Mouse (Mus musculus) forebrain, embryonic 11.5 days (tissue): ENCODE data around the gene Zfp777. TPM values are rescaled to one million over a fixed set of nuclear protein-coding genes. Genes with fewer than 3 reads are reported as not detected.

Experiments
- ATAC-seq: fragments of 200-750 bp; cut with Nextera tagmentation; replicated peaks from 2 replicates; pipeline ENCODE4 v1.8.0; 2017; ENCODE audit warnings: moderate TSS enrichment; ENCODE audit not compliant: low FRiP score
- DNase-seq: peaks from one replicate; pipeline ENCODE4 v3.0.0-alpha.2; 2017; ENCODE audit warnings: low spot score
- H3K27ac ChIP-seq: fragments of 300-500 bp; sonication (generic); 2 replicates; pipeline ENCODE4 v1.5.1; 2014; ENCODE audit warnings: low read depth, low read length
- H3K27me3 ChIP-seq: fragments of 300-500 bp; sonication (generic); 2 replicates; pipeline ENCODE4 v1.6.1; 2014; ENCODE audit warnings: mild to moderate bottlenecking, low read length, mixed read lengths; ENCODE audit not compliant: control insufficient read depth, insufficient read depth
- H3K36me3 ChIP-seq: fragments of 300-500 bp; sonication (generic); 2 replicates; pipeline ENCODE4 v1.6.1; 2014; ENCODE audit warnings: mild to moderate bottlenecking, low read length, moderate library complexity, mixed read lengths; ENCODE audit not compliant: control insufficient read depth, insufficient read depth
- H3K4me1 ChIP-seq: fragments of 300-500 bp; sonication (generic); replicated peaks from 2 replicates; pipeline ENCODE4 v1.6.1; 2014; ENCODE audit warnings: low read length, mixed read lengths; ENCODE audit not compliant: control insufficient read depth, insufficient read depth
- H3K4me2 ChIP-seq: fragments of 300-500 bp; sonication (generic); 2 replicates; pipeline ENCODE4 v1.6.1; 2014; ENCODE audit warnings: low read depth, mild to moderate bottlenecking, low read length, moderate library complexity, mixed read lengths; ENCODE audit not compliant: severe bottlenecking
- H3K4me3 ChIP-seq: fragments of 300-500 bp; sonication (generic); 2 replicates; pipeline ENCODE4 v1.5.1; 2014; ENCODE audit warnings: low read depth, low read length
- H3K9ac ChIP-seq: fragments of 300-500 bp; sonication (generic); 2 replicates; pipeline ENCODE4 v1.6.1; 2014; ENCODE audit warnings: low read length
- H3K9me3 ChIP-seq: fragments of 300-500 bp; sonication (generic); 2 replicates; pipeline ENCODE4 v1.6.1; 2016; ENCODE audit warnings: low read length, mixed read lengths; ENCODE audit not compliant: control insufficient read depth
- WGBS: fragments of 180-500 bp; shearing (Covaris S2); extraction: QIAGEN DNeasy Blood & Tissue Kit; methylation state at CpG from one replicate; pipeline ENCODE4 v1.1.7; 2014; 5-methylcytosine and 5-hydroxymethylcytosine counted together
- polyA plus RNA-seq: library from polyadenylated mRNA; unstranded; fragments of >200 nt; fragmentation: Nextera tagmentation; extraction: Ambion mirVana; gene quantifications from 2 replicates; pipeline ENCODE4 v1.2.1, GENCODE M21; 2014

The Zfp777 gene
- polyA plus RNA-seq, 1 experiment from 2014 or later = 10.8 TPM

- Histone ChIP-seq H3K4me1 (no peaks in the 10 kb centered on the region), H3K27ac (no peak overlapping the region), H3K27me3 (no peaks in the 10 kb centered on the region), H3K4me3 (no peak overlapping the region), H3K4me2 (no peak overlapping the region), H3K9ac (no peak overlapping the region), H3K36me3 (no peaks in the 10 kb centered on the region; the same call in 1 of the 2 replicates), H3K9me3 (no peaks in the 10 kb centered on the region)
- no peak for ATAC-seq
- 85% methylated on average over 5 of the region's 5 CpGs for WGBS
- DNase-seq = no peak
Observed at GRCm38 (mm10) chr6:48073316-48073715, 24.6 kb upstream of the Zfp777 start.

DNA sequence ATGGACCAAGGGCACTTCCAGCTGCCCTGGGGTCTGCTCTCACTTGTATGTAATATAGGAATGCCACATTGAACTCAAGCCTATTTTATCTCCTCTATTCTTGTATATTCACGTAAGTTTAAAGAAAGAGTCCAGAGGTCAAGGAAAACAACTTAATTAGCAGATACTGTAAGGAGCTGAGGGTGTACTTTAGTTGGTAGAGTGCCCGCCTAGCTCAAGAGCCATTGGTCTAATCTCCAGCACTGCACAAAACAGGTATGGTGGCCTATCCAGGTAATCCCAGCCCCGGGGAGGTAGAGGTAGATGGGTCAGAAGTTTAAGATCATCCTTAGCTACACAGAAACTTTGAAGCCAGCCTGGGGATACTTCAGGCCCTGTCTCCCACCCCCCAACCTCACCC lies 18.8 kb upstream of the Zfp777 start:
- DNase-seq (no peak), ATAC-seq (no peak)
- H3K4me2 ChIP-seq = no peak overlapping the region
- H3K27ac ChIP-seq = no peak overlapping the region
- H3K27me3 ChIP-seq = no peaks in the 10 kb centered on the region
- H3K4me1 ChIP-seq = no peaks in the 10 kb centered on the region
- H3K36me3 ChIP-seq = peaks cover 18% of the 10 kb centered on the region
- WGBS = 89% methylated on average over 3 of the region's 3 CpGs
- H3K9me3 ChIP-seq = no peaks in the 10 kb centered on the region
- H3K4me3 ChIP-seq = no peak overlapping the region
- H3K9ac ChIP-seq = no peak overlapping the region

DNA sequence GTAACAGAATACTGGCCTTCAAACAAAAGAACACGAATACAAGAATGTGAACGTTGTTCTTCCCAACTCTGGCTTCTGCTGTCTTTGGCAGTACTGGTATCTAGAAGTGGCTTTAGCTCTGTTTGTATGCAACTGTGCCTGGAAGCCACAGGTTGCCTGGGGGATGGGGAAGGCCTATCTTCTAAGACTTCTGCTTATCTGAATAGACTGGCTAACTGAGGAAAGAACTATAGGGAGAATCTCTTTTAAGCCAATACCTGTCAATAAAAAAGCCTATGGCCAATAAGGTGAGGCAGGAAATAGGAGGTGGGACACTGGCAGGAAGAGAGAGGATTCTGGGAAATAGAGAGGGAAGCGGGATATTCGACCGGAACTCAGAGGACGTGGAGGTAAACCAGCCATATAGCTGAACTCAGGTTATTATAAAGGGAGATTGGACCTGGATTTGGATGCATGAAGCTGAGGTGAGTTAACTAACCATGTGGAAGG lies 16.9 kb upstream of the Zfp777 start:
- ATAC-seq = no peak
- Histone ChIP-seq H3K27me3 (no peaks in the 10 kb centered on the region), H3K9ac (no peak overlapping the region), H3K36me3 (peaks cover 18% of the 10 kb centered on the region), H3K4me3 (no peak overlapping the region), H3K4me2 (no peak overlapping the region), H3K27ac (no peak overlapping the region), H3K9me3 (no peaks in the 10 kb centered on the region), H3K4me1 (no peaks in the 10 kb centered on the region)
- DNase-seq = no peak
- WGBS = 93% methylated on average over 6 of the region's 6 CpGs

- WGBS = 92% methylated on average over 14 of the region's 14 CpGs
- H3K36me3 ChIP-seq = peaks cover 18% of the 10 kb centered on the region
- H3K4me1 ChIP-seq = no peaks in the 10 kb centered on the region
- H3K4me3 ChIP-seq = no peak overlapping the region
- H3K27ac ChIP-seq = no peak overlapping the region
- no peaks in the 10 kb centered on the region for H3K27me3 ChIP-seq
- no peaks in the 10 kb centered on the region for H3K9me3 ChIP-seq
- DNase-seq (no peak), ATAC-seq (no peak)
- H3K4me2 ChIP-seq = no peak overlapping the region
- H3K9ac ChIP-seq = no peak overlapping the region
Observed at GRCm38 (mm10) chr6:48064451-48064850, 15.7 kb upstream of the Zfp777 start.

GRCm38 (mm10) chr6:48063940-48064339 lies 15.2 kb upstream of the Zfp777 start:
- DNase-seq = no peak
- ATAC-seq = no peak
- H3K4me1 ChIP-seq = no peaks in the 10 kb centered on the region
- H3K36me3 ChIP-seq = peaks cover 18% of the 10 kb centered on the region
- no peaks in the 10 kb centered on the region for H3K27me3 ChIP-seq
- 92% methylated on average over 28 of the region's 28 CpGs for WGBS
- no peak overlapping the region for H3K4me2 ChIP-seq
- no peak overlapping the region for H3K27ac ChIP-seq
- no peak overlapping the region for H3K9ac ChIP-seq
- no peaks in the 10 kb centered on the region for H3K9me3 ChIP-seq
- no peak overlapping the region for H3K4me3 ChIP-seq

GRCm38 (mm10) chr6:48060895-48061294 lies 12.2 kb upstream of the Zfp777 start:
- 91% methylated on average over 1 of the region's 1 CpGs for WGBS
- no peaks in the 10 kb centered on the region for H3K27me3 ChIP-seq
- no peak overlapping the region for H3K27ac ChIP-seq
- no peak overlapping the region for H3K4me2 ChIP-seq
- peaks cover 14% of the 10 kb centered on the region for H3K36me3 ChIP-seq
- no peak for ATAC-seq
- H3K9ac ChIP-seq = no peak overlapping the region
- no peaks in the 10 kb centered on the region for H3K9me3 ChIP-seq
- no peak overlapping the region for H3K4me3 ChIP-seq
- DNase-seq = no peak
- no peaks in the 10 kb centered on the region for H3K4me1 ChIP-seq

DNA sequence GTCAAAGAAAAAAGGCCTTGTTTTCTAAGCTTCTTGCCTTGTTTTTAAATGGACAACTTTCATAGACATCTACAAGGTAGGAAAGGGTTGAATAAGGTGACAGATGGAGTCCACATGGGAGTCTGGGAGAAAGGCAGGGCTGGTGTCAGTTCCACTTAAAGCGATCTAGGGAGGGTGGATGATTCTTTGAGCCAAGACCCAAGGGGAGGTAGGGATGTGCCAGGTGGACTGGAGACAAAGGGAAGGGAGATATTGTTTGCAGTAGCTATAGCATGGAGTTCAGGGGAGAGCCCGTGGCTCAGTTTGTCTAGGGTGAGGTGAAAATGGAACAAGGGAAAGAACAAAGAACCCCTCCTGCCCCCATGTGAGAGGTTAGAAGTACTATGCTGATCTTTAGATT lies 11.7 kb upstream of the Zfp777 start:
- no peak for DNase-seq
- no peak overlapping the region for H3K27ac ChIP-seq
- H3K4me1 ChIP-seq = no peaks in the 10 kb centered on the region
- no peaks in the 10 kb centered on the region for H3K9me3 ChIP-seq
- ATAC-seq = no peak
- WGBS = 85% methylated on average over 2 of the region's 2 CpGs
- H3K4me3 ChIP-seq = no peak overlapping the region
- H3K27me3 ChIP-seq = no peaks in the 10 kb centered on the region
- H3K4me2 ChIP-seq = no peak overlapping the region
- peaks cover 14% of the 10 kb centered on the region for H3K36me3 ChIP-seq
- H3K9ac ChIP-seq = no peak overlapping the region

GRCm38 (mm10) chr6:48052136-48052535 lies 3.4 kb upstream of the Zfp777 start:
- no peaks in the 10 kb centered on the region for H3K36me3 ChIP-seq
- H3K27me3 ChIP-seq = no peaks in the 10 kb centered on the region
- H3K4me1 ChIP-seq = no peaks in the 10 kb centered on the region
- H3K4me2 ChIP-seq = no peak overlapping the region
- 85% methylated on average over 6 of the region's 6 CpGs for WGBS
- no peak overlapping the region for H3K4me3 ChIP-seq
- ATAC-seq (no peak), DNase-seq (no peak)
- no peaks in the 10 kb centered on the region for H3K9me3 ChIP-seq
- no peak overlapping the region for H3K27ac ChIP-seq
- H3K9ac ChIP-seq = no peak overlapping the region

DNA sequence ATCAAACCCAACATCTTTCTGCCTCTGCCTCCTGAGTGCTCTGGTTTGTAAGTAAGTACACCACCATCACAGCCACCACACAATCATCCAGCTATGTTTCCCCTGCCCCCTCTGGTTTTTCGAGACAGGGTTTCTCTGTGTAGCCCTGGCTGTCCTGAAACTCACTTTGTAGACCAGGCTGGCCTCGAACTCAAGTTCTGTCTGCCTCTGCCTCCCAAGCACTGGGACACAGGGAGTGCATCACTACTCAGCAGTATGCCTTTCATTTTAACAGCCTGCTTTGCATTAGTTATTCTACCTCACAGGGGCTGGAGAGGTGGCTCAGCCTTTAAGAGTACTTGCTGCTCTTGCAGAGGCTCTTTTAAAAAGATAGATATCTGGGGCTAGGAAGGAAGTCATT lies 3.0 kb upstream of the Zfp777 start:
- DNase-seq = no peak
- WGBS = 85% methylated on average over 2 of the region's 2 CpGs

More for the DNA sequence above, 3.0 kb upstream of the Zfp777 start:
- Histone ChIP-seq H3K27me3 (no peaks in the 10 kb centered on the region), H3K9ac (no peak overlapping the region), H3K4me1 (0 out of 2 replicates have a peak, but pooled peaks cover 1% of the 10 kb centered on the region), H3K36me3 (no peaks in the 10 kb centered on the region), H3K4me2 (no peak overlapping the region), H3K4me3 (no peak overlapping the region), H3K9me3 (no peaks in the 10 kb centered on the region), H3K27ac (no peak overlapping the region)
- no peak for ATAC-seq
